Mouse (Mus musculus) forebrain, embryonic 12.5 days (tissue): Measurements from ENCODE around the gene Mylpf. TPM values are rescaled to one million over a fixed set of nuclear protein-coding genes. Genes with fewer than 3 reads are reported as not detected.

Experiments used
- ATAC-seq: fragments of 200-750 bp; cut with Nextera tagmentation; 2 replicates; pipeline ENCODE4 v1.8.0; 2017; ENCODE audit warnings: moderate TSS enrichment; ENCODE audit not compliant: low FRiP score
- H3K27ac ChIP-seq: fragments of 300-500 bp; sonication (generic); 2 replicates; pipeline ENCODE4 v1.5.1; 2016; ENCODE audit warnings: mild to moderate bottlenecking
- H3K27me3 ChIP-seq: fragments of 300-500 bp; sonication (generic); 2 replicates; pipeline ENCODE4 v1.6.1; 2016; ENCODE audit warnings: mild to moderate bottlenecking
- H3K36me3 ChIP-seq: fragments of 300-500 bp; sonication (generic); replicated peaks from 2 replicates; pipeline ENCODE4 v1.6.1; 2016; ENCODE audit warnings: mild to moderate bottlenecking
- H3K4me1 ChIP-seq: fragments of 300-500 bp; sonication (generic); 2 replicates; pipeline ENCODE4 v1.6.1; 2016
- H3K4me2 ChIP-seq: fragments of 300-500 bp; sonication (generic); 2 replicates; pipeline ENCODE4 v1.6.1; 2016; ENCODE audit warnings: mild to moderate bottlenecking, moderate library complexity
- H3K4me3 ChIP-seq: fragments of 300-500 bp; sonication (generic); replicated peaks from 2 replicates; pipeline ENCODE4 v1.5.1; 2016; ENCODE audit warnings: mild to moderate bottlenecking
- H3K9ac ChIP-seq: fragments of 300-500 bp; sonication (generic); 2 replicates; pipeline ENCODE4 v1.6.1; 2016; ENCODE audit warnings: mild to moderate bottlenecking
- H3K9me3 ChIP-seq: fragments of 300-500 bp; sonication (generic); 2 replicates; pipeline ENCODE4 v1.6.1; 2016
- WGBS: fragments of 180-500 bp; shearing (Covaris S2); methylation state at CpG from one replicate; pipeline ENCODE4 v1.1.7; 2016; 5-methylcytosine and 5-hydroxymethylcytosine counted together
- polyA plus RNA-seq: library from polyadenylated mRNA; unstranded; fragments of >200 nt; fragmentation: Nextera tagmentation; extraction: Ambion mirVana; gene quantifications from 2 replicates; pipeline ENCODE4 v1.2.1, GENCODE M21; 2016

Gene Mylpf
- polyA plus RNA-seq, 1 experiment from 2014 or later, result 10.1 TPM

DNA sequence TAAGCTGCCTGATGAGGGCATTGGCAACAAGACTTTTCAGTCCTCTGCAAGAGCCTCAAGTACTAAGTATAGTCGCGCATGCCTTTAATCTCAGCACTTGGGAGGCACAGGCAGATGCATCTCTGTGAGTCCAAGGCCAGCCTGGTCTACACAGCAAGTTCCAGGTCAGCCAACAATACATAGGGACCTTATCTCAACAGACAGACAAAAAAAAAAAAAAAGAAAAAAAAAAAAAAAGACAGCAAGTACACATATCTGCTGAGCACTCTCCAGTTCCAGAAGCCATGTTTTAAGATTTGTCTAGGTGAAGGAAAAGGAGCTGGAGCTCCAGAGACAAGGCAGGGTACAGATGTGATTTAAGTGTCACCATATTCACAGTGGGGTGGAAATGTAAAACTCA is 47.3 kb downstream of the Mylpf start:
- H3K4me3 ChIP-seq, result no peak overlapping the region
- H3K9ac ChIP-seq, result no peak overlapping the region
- no peak for ATAC-seq
- no peak overlapping the region for H3K4me2 ChIP-seq
- no peak overlapping the region for H3K27ac ChIP-seq
- no peaks in the 10 kb centered on the region for H3K27me3 ChIP-seq
- peaks cover 26% of the 10 kb centered on the region for H3K36me3 ChIP-seq
- 89% methylated on average over 2 of the region's 2 CpGs for WGBS
- no peaks in the 10 kb centered on the region for H3K9me3 ChIP-seq
- peaks cover 30% of the 10 kb centered on the region for H3K4me1 ChIP-seq

DNA sequence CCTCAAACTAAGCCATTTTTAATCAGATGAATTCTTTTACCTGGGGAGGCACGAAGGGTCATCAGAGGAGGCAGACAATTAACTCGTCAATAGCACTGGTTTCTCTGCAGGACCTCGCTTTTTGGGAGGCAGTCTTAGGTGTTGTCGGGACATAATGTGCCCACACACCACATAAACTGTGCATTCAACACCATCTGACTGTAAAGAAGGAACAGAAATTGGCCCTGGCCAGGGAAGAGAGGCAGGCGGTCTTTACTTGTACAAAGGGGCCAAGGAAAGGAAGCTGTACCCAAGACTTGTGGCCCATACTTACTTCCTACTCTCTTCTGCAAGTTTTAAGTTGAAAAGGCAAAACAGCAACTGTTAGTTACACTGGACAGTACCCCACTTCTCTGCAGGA is 47.8 kb downstream of the Mylpf start:
- peaks cover 34% of the 10 kb centered on the region for H3K4me1 ChIP-seq
- no peak overlapping the region for H3K9ac ChIP-seq
- H3K27ac ChIP-seq, result no peak overlapping the region
- no peak overlapping the region for H3K4me2 ChIP-seq
- no peaks in the 10 kb centered on the region for H3K9me3 ChIP-seq
- WGBS, result 95% methylated on average over 5 of the region's 5 CpGs
- H3K27me3 ChIP-seq, result no peaks in the 10 kb centered on the region
- no peak for ATAC-seq
- H3K4me3 ChIP-seq, result no peak overlapping the region
- H3K36me3 ChIP-seq, result peaks cover 23% of the 10 kb centered on the region

- ATAC-seq, result no peak
- peak overlapping the region; percentile 86 for H3K4me2 ChIP-seq
- H3K4me3 ChIP-seq, result peak overlapping the region; percentile 71
- H3K27me3 ChIP-seq, result no peaks in the 10 kb centered on the region
- no peaks in the 10 kb centered on the region for H3K9me3 ChIP-seq
- peak overlapping the region; percentile 48 for H3K9ac ChIP-seq
- H3K4me1 ChIP-seq, result peaks cover 29% of the 10 kb centered on the region
- H3K36me3 ChIP-seq, result peaks cover 23% of the 10 kb centered on the region
- no peak overlapping the region for H3K27ac ChIP-seq
- 78% methylated on average over 8 of the region's 8 CpGs for WGBS
Observed at GRCm38 (mm10) chr7:127259186-127259905, 50.7 kb downstream of the Mylpf start.

DNA sequence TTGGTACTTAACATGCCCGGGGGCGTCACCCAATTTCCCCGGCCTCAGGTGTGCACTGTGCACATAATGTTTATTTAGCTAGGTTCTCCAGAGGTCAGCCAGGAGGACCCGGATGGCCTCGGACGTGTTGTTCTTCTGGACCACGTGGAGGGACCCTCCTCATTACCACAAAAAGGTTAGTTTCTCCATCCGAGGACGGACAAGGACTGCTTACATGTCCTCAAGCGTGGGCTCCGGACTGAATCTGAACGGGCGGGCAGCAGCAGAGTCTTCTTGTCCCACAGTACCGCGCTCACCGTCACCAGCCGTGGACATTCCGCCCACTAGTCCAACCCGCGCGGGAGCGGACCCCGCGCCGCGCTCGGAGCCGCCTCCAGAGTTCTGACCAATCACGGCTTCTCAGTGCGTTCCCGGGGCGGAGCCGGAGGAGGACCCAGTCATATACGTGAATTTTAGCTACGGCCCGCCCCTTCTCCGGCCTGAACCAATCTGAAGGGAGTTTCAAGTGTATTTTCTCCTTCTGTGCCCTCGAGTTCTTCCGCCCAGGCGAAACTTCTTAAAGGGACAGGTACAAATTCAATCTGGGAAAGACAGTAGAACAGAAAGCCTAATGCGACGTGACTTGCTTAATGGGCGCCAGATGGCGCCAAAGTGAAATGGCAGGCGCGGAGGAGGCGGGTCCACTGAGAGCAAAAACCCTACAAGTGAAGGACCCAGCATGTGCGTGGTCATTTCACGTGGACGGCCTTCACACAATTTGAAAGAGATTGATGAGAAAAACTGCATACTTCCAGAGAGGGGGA is 51.8 kb downstream of the Mylpf start, which contains the start of gene Dctpp1:
Gene Dctpp1, minus strand, starts transcription at position 401 of the 803 bp plus-strand sequence.
- Histone ChIP-seq H3K27ac (no peak within 1 kb of the TSS), H3K9ac (peak within 1 kb of the TSS; percentile 75), H3K4me3 (peak within 1 kb of the TSS; percentile 71), H3K9me3 (no peaks in the 10 kb centered on the region), H3K4me1 (peaks cover 19% of the 10 kb centered on the region), H3K36me3 (peaks cover 23% of the 10 kb centered on the region), H3K4me2 (peak within 1 kb of the TSS; percentile 86), H3K27me3 (no peaks in the 10 kb centered on the region)
- peak; percentile 98 for ATAC-seq
- under 1% methylated on average over 50 of the region's 50 CpGs for WGBS

DNA sequence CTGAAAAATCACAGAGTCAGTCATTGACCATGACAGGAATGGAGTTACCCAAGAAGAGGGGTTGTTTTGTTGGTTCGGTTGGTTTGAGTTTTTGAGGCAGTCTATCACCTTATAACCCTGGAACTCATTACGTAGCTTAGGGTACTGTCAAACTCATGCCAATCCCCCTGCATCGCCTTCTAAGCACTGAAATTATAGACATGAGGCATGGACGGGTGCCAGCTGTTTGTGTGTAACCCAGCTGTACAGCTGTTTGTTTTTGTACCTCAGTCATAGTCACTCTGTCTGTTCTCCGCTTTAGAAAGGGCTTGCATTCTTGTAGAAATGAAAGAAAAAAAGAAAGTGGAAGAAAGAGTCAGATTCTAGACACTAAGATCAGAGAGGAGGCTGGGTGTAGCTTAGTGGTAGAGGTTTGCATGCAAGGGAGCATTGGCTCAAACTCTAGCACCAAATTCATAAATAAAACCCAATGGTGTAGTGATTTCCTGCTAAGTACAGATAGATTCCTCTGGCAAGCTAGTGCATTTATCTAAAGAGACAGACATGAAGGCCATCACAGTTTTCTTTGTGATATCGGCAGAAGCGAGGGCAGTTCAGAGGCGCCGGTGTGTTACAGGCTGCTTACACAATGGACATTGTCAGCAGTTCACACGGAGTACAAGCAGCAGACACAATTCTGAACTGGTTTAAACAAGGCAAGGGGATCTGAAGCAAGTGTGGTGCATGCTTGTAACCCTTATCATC is 53.7 kb downstream of the Mylpf start:
- H3K9ac ChIP-seq, result no peak overlapping the region
- H3K4me3 ChIP-seq, result no peak overlapping the region
- peaks cover 19% of the 10 kb centered on the region for H3K4me1 ChIP-seq
- 86% methylated on average over 10 of the region's 10 CpGs for WGBS
- H3K9me3 ChIP-seq, result no peaks in the 10 kb centered on the region
- H3K27ac ChIP-seq, result no peak overlapping the region
- no peaks in the 10 kb centered on the region for H3K27me3 ChIP-seq
- peaks cover 7% of the 10 kb centered on the region; the same call in 1 of the 2 replicates for H3K36me3 ChIP-seq
- no peak for ATAC-seq
- no peak overlapping the region for H3K4me2 ChIP-seq

DNA sequence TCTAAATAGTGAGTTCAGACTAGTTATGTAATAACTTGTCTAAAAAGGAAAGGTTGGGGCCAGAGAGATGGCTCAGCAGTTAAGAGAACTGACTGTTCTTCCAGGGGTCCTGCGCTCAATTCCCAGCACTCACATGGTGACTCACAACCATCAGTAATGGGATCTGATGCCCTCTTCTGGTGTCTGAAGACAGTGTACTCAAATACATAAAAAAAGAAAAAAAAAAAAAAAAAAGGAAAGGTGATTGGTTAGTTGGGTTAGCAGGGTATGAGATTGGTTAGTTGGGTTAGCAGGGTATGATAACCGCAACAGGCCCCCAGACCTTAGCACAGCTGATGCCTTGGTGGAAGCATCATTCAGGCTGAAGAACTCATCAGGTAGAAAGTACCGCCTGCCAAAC is 54.8 kb downstream of the Mylpf start:
- H3K27ac ChIP-seq, result no peak overlapping the region
- peaks cover 19% of the 10 kb centered on the region for H3K4me1 ChIP-seq
- no peaks in the 10 kb centered on the region for H3K36me3 ChIP-seq
- no peaks in the 10 kb centered on the region for H3K27me3 ChIP-seq
- H3K9me3 ChIP-seq, result no peaks in the 10 kb centered on the region
- no peak overlapping the region for H3K4me3 ChIP-seq
- no peak overlapping the region for H3K9ac ChIP-seq
- no peak for ATAC-seq
- 95% methylated on average over 3 of the region's 3 CpGs for WGBS
- no peak overlapping the region for H3K4me2 ChIP-seq

Other genes starting within 250 kb of the Mylpf start
- gene Cdipt, start 233.0 kb upstream of the Mylpf start, polyA plus RNA-seq, result 78.9 and 79.6 TPM in 2 replicates
- 0.86 and 2.0 TPM in 2 replicates for gene Cdiptos, start 232.8 kb upstream of the Mylpf start, polyA plus RNA-seq
- 4.2 and 4.6 TPM in 2 replicates for gene Mvp, start 194.3 kb upstream of the Mylpf start, polyA plus RNA-seq
- gene Pagr1b, start 192.4 kb upstream of the Mylpf start, polyA plus RNA-seq, result 0.38 and 0.56 TPM in 2 replicates
- gene Pagr1a, start 191.5 kb upstream of the Mylpf start, polyA plus RNA-seq, result 51.4 and 66.8 TPM in 2 replicates
- gene Gm42742, start 187.8 kb upstream of the Mylpf start, polyA plus RNA-seq, result 53.3 and 75.4 TPM in 2 replicates
- 5.0 and 6.5 TPM in 2 replicates for gene Prrt2, start 187.7 kb upstream of the Mylpf start, polyA plus RNA-seq
- 95.2 and 113 TPM in 2 replicates for gene Maz, start 181.9 kb upstream of the Mylpf start, polyA plus RNA-seq
- gene Kif22, start 166.4 kb upstream of the Mylpf start, polyA plus RNA-seq, result 163 and 170 TPM in 2 replicates
- gene Zg16, start 121.6 kb upstream of the Mylpf start, polyA plus RNA-seq, result not detected in 2 replicates
- 0.88 and 0.91 TPM in 2 replicates for gene AI467606, start 117.5 kb upstream of the Mylpf start, polyA plus RNA-seq
- 2.0 and 2.4 TPM in 2 replicates for gene Qprt, start 86.7 kb upstream of the Mylpf start, polyA plus RNA-seq
- gene Spn, start 71.1 kb upstream of the Mylpf start, polyA plus RNA-seq, result 0.23 TPM in 1 of 2 replicates, not detected in the other
- 104 and 108 TPM in 2 replicates for gene Cd2bp2, start 12.8 kb upstream of the Mylpf start, polyA plus RNA-seq
- gene Tbc1d10b, start 422 bp upstream of the Mylpf start, polyA plus RNA-seq, result 30.8 and 34.3 TPM in 2 replicates
- 77.6 and 80.2 TPM in 2 replicates for gene Zfp553, start 24.2 kb downstream of the Mylpf start, polyA plus RNA-seq
- 42.6 and 43.4 TPM in 2 replicates for gene Sept1, start 24.2 kb downstream of the Mylpf start, polyA plus RNA-seq
- 53.3 and 60.3 TPM in 2 replicates for gene Zfp771, start 35.4 kb downstream of the Mylpf start, polyA plus RNA-seq
- 208 and 224 TPM in 2 replicates for gene Dctpp1, start 51.8 kb downstream of the Mylpf start, polyA plus RNA-seq
- 73.7 and 81.6 TPM in 2 replicates for gene Sephs2, start 65.2 kb downstream of the Mylpf start, polyA plus RNA-seq
- 0.26 and 0.47 TPM in 2 replicates for gene Itgal, start 87.4 kb downstream of the Mylpf start, polyA plus RNA-seq
- gene Zfp768, start 136.7 kb downstream of the Mylpf start, polyA plus RNA-seq, result 16.3 and 18.4 TPM in 2 replicates
- 6.9 and 9.1 TPM in 2 replicates for gene Zfp747, start 167.2 kb downstream of the Mylpf start, polyA plus RNA-seq
- 5.2 and 5.6 TPM in 2 replicates for gene 9130019O22Rik, start 178.3 kb downstream of the Mylpf start, polyA plus RNA-seq
- gene E430018J23Rik, start 184.7 kb downstream of the Mylpf start, polyA plus RNA-seq, result 5.2 and 5.5 TPM in 2 replicates
- 5.3 and 6.4 TPM in 2 replicates for gene Zfp764, start 197.9 kb downstream of the Mylpf start, polyA plus RNA-seq
- gene Zfp688, start 213.2 kb downstream of the Mylpf start, polyA plus RNA-seq, result 32.3 and 36.4 TPM in 2 replicates
- gene Zfp689, start 240.3 kb downstream of the Mylpf start, polyA plus RNA-seq, result 16.0 and 18.8 TPM in 2 replicates